Mouse (Mus musculus) ES-E14 (cell line): ENCODE data around the gene Hmgb1. TPM values are rescaled to one million over a fixed set of nuclear protein-coding genes. Genes with fewer than 3 reads are reported as not detected.

Source experiments
- DNase-seq: peaks from one replicate; pipeline ENCODE4 v3.0.0-alpha.2; 2013; ENCODE audit warnings: low read depth, low spot score
- H3K27ac ChIP-seq: 2 replicates; pipeline ENCODE4 v1.5.1; 2012; ENCODE audit warnings: low read depth, mild to moderate bottlenecking, low read length, moderate library complexity, mixed read lengths; ENCODE audit not compliant: poor library complexity, insufficient read depth, severe bottlenecking
- H3K36me3 ChIP-seq: 2 replicates; pipeline ENCODE4 v1.6.1; 2012; ENCODE audit warnings: mild to moderate bottlenecking, low read length, moderate library complexity, mixed read lengths; ENCODE audit not compliant: control insufficient read depth, poor library complexity, insufficient read depth, severe bottlenecking
- H3K4me1 ChIP-seq, 2 experiments: fragments of 150-350 bp in 1 of 2; sonication (generic) in 1 of 2; 2 replicates each; pipeline ENCODE4 v1.6.1; 2012; ENCODE audit warnings: low read length in 2 of 2, mild to moderate bottlenecking in 1 of 2, mixed read lengths in 1 of 2; ENCODE audit not compliant: control insufficient read depth in 2 of 2, insufficient read depth in 2 of 2, poor library complexity in 1 of 2
- H3K4me3 ChIP-seq, 2 experiments: fragments of 150-350 bp in 1 of 2; sonication (generic) in 1 of 2; 2 replicates each; pipeline ENCODE4 v1.5.1; 2012; ENCODE audit warnings: low read length in 2 of 2, low read depth in 1 of 2, mild to moderate bottlenecking in 1 of 2, mixed read lengths in 1 of 2; ENCODE audit not compliant: insufficient read depth in 1 of 2, poor library complexity in 1 of 2, severe bottlenecking in 1 of 2
- H3K9ac ChIP-seq: 2 replicates; pipeline ENCODE4 v1.6.1; 2012; ENCODE audit warnings: low read depth, mild to moderate bottlenecking, low read length, mixed read lengths; ENCODE audit not compliant: poor library complexity, insufficient read depth, severe bottlenecking
- H3K9me3 ChIP-seq: fragments of 150-350 bp; sonication (generic); 2 replicates; pipeline ENCODE4 v1.6.1; 2012; ENCODE audit warnings: low read depth, mild to moderate bottlenecking, low read length; ENCODE audit not compliant: control insufficient read depth, insufficient read depth
- CHD2 ChIP-seq: IDR thresholded peaks from 2 replicates; pipeline ENCODE4 v1.6.1; 2014; ENCODE audit warnings: mild to moderate bottlenecking, low read depth, low read length, inconsistent platforms
- HCFC1 ChIP-seq: IDR thresholded peaks from 2 replicates; pipeline ENCODE4 v1.6.1; 2012; ENCODE audit warnings: low read length, inconsistent platforms, borderline replicate concordance; ENCODE audit not compliant: insufficient read depth
- MAFK ChIP-seq: IDR thresholded peaks from 2 replicates; pipeline ENCODE4 v1.6.1; 2014; ENCODE audit warnings: mild to moderate bottlenecking, low read depth, low read length, inconsistent platforms; ENCODE audit not compliant: insufficient read depth
- ZC3H11A ChIP-seq: IDR thresholded peaks from 2 replicates; pipeline ENCODE4 v1.6.1; 2012; ENCODE audit warnings: low read depth, mild to moderate bottlenecking, inconsistent platforms, low read length, borderline replicate concordance
- ZNF384 ChIP-seq: IDR thresholded peaks from 2 replicates; pipeline ENCODE4 v1.6.1; 2012; ENCODE audit warnings: low read depth, low read length, inconsistent platforms
- in situ Hi-C, 2 experiments: fragments of 600-800 bp; cut with MboI; formaldehyde crosslinking; loops; one replicate each; pipeline ENCODE4 v1.15.1; 2025; ENCODE audit warnings: low sequenced_read_pairs in 2 of 2, inconsistent platforms in 1 of 2; ENCODE audit not compliant: unreplicated experiment in 2 of 2
- total RNA-seq: library from RNA; depleted of rRNA; stranded (reverse); fragments of 300-350 nt; gene quantifications from 2 replicates; pipeline ENCODE4 v1.2.3, GENCODE M21; 2012

Gene Hmgb1
- total RNA-seq, 1 experiment: 350 TPM

GRCm38 (mm10) chr5:149108178-149108577 is 76.1 kb downstream of the Hmgb1 start:
- no peak for DNase-seq
- Histone ChIP-seq H3K36me3 (no peaks in the 10 kb centered on the region), H3K27ac (no peak overlapping the region), H3K4me3 (no peak overlapping the region), H3K4me1 (peaks cover 6 to 17% of the 10 kb centered on the region in 2 experiments), H3K9me3 (no peaks in the 10 kb centered on the region), H3K9ac (no peak overlapping the region)
- no peak for TF ChIP-seq CHD2
- TF ChIP-seq ZC3H11A: no peak
- TF ChIP-seq HCFC1: no peak
- no peak for TF ChIP-seq ZNF384
- no peak for TF ChIP-seq MAFK
- in situ Hi-C loops: no loop called here

GRCm38 (mm10) chr5:149107566-149107965 is 76.7 kb downstream of the Hmgb1 start:
- Histone ChIP-seq H3K9ac (no peak overlapping the region), H3K36me3 (no peaks in the 10 kb centered on the region), H3K4me3 (no peak overlapping the region), H3K9me3 (no peaks in the 10 kb centered on the region), H3K4me1 (peaks cover 4 to 14% of the 10 kb centered on the region in 2 experiments; a peak in 3 of 4 replicates), H3K27ac (no peak overlapping the region)
- TF ChIP-seq HCFC1 (no peak), CHD2 (no peak), ZC3H11A (no peak), MAFK (no peak)
- DNase-seq: no peak
- in situ Hi-C loops: no loop called here

GRCm38 (mm10) chr5:149104096-149104725 is 80.1 kb downstream of the Hmgb1 start:
- Histone ChIP-seq H3K9ac (no peak overlapping the region), H3K27ac (no peak overlapping the region), H3K9me3 (no peaks in the 10 kb centered on the region), H3K36me3 (no peaks in the 10 kb centered on the region), H3K4me1 (no peaks in the 10 kb centered on the region), H3K4me3 (no peak overlapping the region)
- in situ Hi-C loops: no loop called here
- DNase-seq: no peak
- no peak for TF ChIP-seq CHD2

GRCm38 (mm10) chr5:149101869-149102268 is 82.4 kb downstream of the Hmgb1 start:
- H3K36me3 ChIP-seq: no peaks in the 10 kb centered on the region
- in situ Hi-C loops: no loop called here

GRCm38 (mm10) chr5:149100091-149100490 is 84.2 kb downstream of the Hmgb1 start:
- Histone ChIP-seq H3K27ac (no peak overlapping the region), H3K4me1 (peaks cover 0 to 10% of the 10 kb centered on the region in 2 experiments; a peak in 1 of 4 replicates), H3K36me3 (no peaks in the 10 kb centered on the region), H3K9ac (no peak overlapping the region), H3K4me3 (no peak overlapping the region), H3K9me3 (no peaks in the 10 kb centered on the region)
- DNase-seq: no peak
- in situ Hi-C loops: no loop called here
- TF ChIP-seq ZC3H11A (no peak), MAFK (no peak), ZNF384 (no peak), CHD2 (no peak), HCFC1 (no peak)

More at GRCm38 (mm10) chr5:149101869-149102268, 82.4 kb downstream of the Hmgb1 start:
- Histone ChIP-seq H3K4me3 (no peak overlapping the region), H3K9me3 (no peaks in the 10 kb centered on the region), H3K27ac (no peak overlapping the region), H3K9ac (no peak overlapping the region), H3K4me1 (no peaks in the 10 kb centered on the region)
- TF ChIP-seq ZC3H11A (peak; percentile 8; the same call in 1 of the 2 replicates), ZNF384 (peak; percentile 56; the same call in 1 of the 2 replicates), HCFC1 (no peak)
- peak; percentile 68 for DNase-seq
